Mouse (Mus musculus) erythroid progenitor cell, adult 5-6 weeks (primary cell): Measurements from ENCODE around the gene Ripk4. TPM values are rescaled to one million over a fixed set of nuclear protein-coding genes. Genes with fewer than 3 reads are reported as not detected.

ENCODE experiments used
- ATAC-seq: replicated peaks from 2 replicates; pipeline ENCODE4 v1.8.0; 2016; ENCODE audit warnings: moderate number of reproducible peaks, mild to moderate bottlenecking, moderate TSS enrichment, inconsistent platforms; ENCODE audit not compliant: poor library complexity, low FRiP score, severe bottlenecking
- total RNA-seq, 2 experiments: library from RNA; stranded (forward) in 1 of 2; stranded (reverse) in 1 of 2; fragments of 150-400 nt in 1 of 2; fragments of 186-747, 209-891 nt in 1 of 2; gene quantifications; 2 replicates each; pipeline versions ENCODE4 v1.2.3 to v1.2.4; 2015 to 2017; ENCODE audit warnings: low replicate concordance in 2 of 2

Ripk4 gene
- total RNA-seq, 2 experiments from 2014 or later: not detected

DNA sequence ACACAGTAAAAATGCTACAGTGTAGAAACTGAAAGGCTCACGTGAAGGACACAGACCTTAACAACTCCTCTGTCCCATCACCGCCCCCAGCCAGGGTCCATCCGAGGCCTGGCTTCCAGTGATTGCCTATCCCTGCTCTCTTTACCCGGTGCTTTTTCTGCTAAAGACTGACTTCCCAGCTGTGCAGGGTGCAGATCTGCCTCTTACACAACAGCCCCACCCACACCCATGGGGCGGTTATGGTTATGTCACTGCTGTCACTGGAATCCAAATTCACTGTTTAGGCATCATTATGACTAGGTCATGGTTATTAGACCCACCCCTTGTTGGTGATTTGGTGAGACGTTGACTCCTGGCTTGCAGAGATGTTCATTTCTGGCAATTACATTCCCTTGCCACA, 25.6 kb downstream of the Ripk4 start:
- no peak for ATAC-seq

DNA sequence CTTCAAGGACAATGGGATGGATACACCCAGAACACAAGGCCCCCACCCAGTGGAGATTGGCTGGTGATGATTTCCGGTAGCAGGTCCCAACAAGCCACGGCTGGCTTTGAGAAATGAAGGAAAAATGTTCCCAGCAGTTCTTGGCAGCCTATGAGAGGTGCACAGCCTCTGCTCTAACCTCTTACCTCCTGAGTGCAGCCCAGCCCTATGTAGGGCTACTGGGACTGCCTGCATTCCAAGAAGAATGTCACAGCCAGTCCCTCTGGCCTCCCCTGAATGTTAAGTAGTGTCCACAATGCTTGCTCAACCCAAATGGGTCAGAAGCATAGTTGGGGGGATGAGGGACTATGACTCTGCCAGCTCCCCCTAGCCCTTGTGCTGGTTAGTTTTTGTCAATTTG, 27.0 kb downstream of the Ripk4 start:
- ATAC-seq: no peak

DNA sequence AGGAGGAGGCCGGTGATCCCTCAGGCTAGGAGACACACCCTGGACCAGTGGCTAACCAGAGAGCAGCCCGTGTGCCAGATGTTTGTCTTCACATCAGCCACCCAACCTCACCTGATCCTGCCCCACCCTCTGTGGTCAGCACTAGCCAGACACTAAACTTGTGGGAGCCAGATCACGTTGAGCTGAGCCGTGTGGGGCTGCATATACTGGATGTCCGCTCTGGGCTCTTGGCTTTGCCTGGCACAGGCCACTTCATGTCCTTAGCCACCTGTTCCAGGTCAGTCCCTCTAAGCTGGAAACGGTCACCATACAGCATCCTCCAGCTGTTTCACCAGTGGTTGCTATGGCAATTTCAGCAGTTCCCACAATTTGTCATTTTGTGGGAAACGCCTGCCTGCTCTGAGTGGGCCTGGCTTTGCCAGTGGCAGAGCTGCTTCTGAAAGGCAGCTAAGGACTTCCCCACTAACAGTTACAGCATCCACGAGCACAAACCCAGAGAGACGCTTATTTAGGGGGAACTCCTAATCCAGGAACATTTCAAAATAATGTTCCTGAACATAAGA, 28.7 kb downstream of the Ripk4 start:
- no peak for ATAC-seq

- ATAC-seq: no peak
Measured at GRCm38 (mm10) chr16:97733599-97733998, 30.0 kb downstream of the Ripk4 start.

- ATAC-seq: no peak
Measured at GRCm38 (mm10) chr16:97730321-97730720, 33.3 kb downstream of the Ripk4 start.

DNA sequence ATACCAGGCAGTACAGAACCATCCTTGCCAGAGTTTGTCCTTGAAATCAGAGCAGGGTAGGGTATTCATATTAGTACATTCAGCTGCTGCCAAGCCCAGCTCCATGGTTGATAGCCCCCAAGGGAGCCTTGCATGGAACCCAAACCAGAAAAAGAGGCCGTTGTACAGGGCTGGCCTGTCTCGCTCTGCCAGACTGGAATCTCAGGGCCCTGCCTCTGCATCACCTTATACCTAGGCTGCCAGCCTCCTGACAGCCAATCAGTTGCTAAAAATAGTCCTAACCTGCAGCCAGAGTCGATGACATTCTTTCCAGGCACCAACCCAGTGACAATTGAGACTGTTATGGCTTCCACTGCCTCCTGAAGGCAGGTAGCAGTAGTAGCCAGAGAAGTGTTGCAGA, 37.2 kb downstream of the Ripk4 start:
- ATAC-seq: no peak

DNA sequence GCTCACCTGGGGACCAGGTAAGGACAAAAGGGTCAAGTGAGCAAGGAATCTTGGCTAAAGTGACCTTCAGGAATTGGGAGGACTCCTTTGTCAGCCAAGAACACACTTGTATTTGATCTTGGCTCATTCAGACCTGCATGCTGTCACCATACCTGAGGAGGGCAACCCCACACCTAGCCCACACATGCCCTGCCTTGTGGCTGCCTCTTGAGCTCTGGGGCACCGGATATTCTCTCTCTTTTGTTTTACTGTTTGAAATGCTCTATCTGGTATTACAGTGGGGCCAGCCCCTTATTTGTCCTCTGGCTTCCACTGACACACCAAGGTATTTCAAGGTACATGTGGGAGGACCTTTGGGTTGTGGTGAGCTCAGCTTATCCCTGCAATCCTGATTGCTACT, 43.5 kb downstream of the Ripk4 start:
- ATAC-seq: no peak

- ATAC-seq: no peak
Measured at GRCm38 (mm10) chr16:97719392-97719983, 44.1 kb downstream of the Ripk4 start.

DNA sequence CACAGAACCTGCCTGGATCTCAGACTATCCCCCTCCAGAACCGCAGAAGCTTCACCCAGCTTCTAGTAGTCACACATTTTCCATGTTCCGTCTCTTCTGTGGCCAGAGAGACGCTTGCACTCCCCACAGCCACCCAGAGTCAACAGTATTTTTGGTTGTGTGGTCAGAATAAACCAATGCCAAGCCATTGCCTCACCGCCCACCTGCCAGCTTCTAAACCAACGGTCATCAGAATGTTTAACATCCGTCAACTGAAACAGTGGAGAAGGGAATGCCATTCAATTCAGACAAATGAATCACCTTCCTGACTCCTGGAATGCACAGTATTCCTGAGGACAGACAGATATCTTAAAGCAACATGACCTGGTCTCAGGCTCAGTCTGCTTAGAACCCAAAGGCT, 47.0 kb downstream of the Ripk4 start:
- no peak for ATAC-seq

GRCm38 (mm10) chr16:97712129-97712528, 51.5 kb downstream of the Ripk4 start:
- ATAC-seq: no peak

DNA sequence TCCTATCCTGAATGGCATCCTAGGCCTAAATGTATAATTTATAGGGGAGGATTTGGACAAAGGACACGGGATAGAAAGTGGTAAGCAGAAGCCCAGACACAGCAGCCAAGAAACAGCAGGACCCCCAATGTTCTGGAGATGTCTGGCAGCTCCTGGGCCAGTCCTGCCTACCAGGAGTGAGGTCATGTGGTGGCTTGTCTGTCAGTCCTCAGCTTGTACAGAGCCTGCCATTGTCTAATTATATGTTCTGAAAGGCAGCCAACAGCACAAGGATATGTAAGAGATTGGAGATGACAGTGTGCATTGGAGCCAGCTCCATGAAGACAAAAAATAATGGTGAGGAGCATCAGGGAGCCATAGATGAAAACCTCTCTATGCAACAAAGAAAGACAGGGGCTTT, 61.7 kb downstream of the Ripk4 start:
- ATAC-seq: no peak

- no peak for ATAC-seq
Measured at GRCm38 (mm10) chr16:97697769-97698168, 65.8 kb downstream of the Ripk4 start.

- ATAC-seq: no peak
Measured at GRCm38 (mm10) chr16:97695709-97696108, 67.9 kb downstream of the Ripk4 start.

Other genes with a start within 250 kb of the Ripk4 start
- not detected in 2 replicates for gene Fam3b, start 249.0 kb downstream of the Ripk4 start, total RNA-seq (2015; ENCODE audit: low replicate concordance)
- not detected in 2 replicates for gene Fam3b, start 249.0 kb downstream of the Ripk4 start, total RNA-seq (2017; ENCODE audit: low replicate concordance)
- not detected in 2 replicates for gene Tmprss2, start 152.6 kb downstream of the Ripk4 start, total RNA-seq (2015; ENCODE audit: low replicate concordance)
- not detected in 2 replicates for gene Tmprss2, start 152.6 kb downstream of the Ripk4 start, total RNA-seq (2017; ENCODE audit: low replicate concordance)
- gene Prdm15, start 88.1 kb upstream of the Ripk4 start, total RNA-seq (2015; ENCODE audit: low replicate concordance): 1.8 and 2.9 TPM in 2 replicates
- gene Prdm15, start 88.1 kb upstream of the Ripk4 start, total RNA-seq (2017; ENCODE audit: low replicate concordance): 0.90 and 2.5 TPM in 2 replicates
- 10.8 and 13.0 TPM in 2 replicates for gene C2cd2, start 198.8 kb upstream of the Ripk4 start, total RNA-seq (2015; ENCODE audit: low replicate concordance)
- 19.0 and 26.6 TPM in 2 replicates for gene C2cd2, start 198.8 kb upstream of the Ripk4 start, total RNA-seq (2017; ENCODE audit: low replicate concordance)
- 1.7 and 5.0 TPM in 2 replicates for gene Zbtb21, start 198.8 kb upstream of the Ripk4 start, total RNA-seq (2015; ENCODE audit: low replicate concordance)
- 18.7 and 38.0 TPM in 2 replicates for gene Zbtb21, start 198.8 kb upstream of the Ripk4 start, total RNA-seq (2017; ENCODE audit: low replicate concordance)
- gene B230307C23Rik, start 233.5 kb upstream of the Ripk4 start, total RNA-seq (2015; ENCODE audit: low replicate concordance): 9.0 and 14.3 TPM in 2 replicates
- gene B230307C23Rik, start 233.5 kb upstream of the Ripk4 start, total RNA-seq (2017; ENCODE audit: low replicate concordance): 19.8 and 25.7 TPM in 2 replicates